20 mouse cellular contexts compared by ENCODE assay signal in genomic region chr3:121945957-121946356, GRCm38 (mm10). TPM values are rescaled to one million over a fixed set of nuclear protein-coding genes. Genes with fewer than 3 reads are reported as not detected.
DNase-seq lines count a peak whose midpoint lies in the region; ATAC-seq lines count a peak whose summit lies in the region.
"Had no signal": no experiment of that assay in that cellular context is flagged by ENCODE, and none has a peak within 500 bp of the region (broad histone marks: within the 10 kb centered on the region; RNA-seq: fewer than 3 reads in every experiment).

No protein-coding gene starts in this region.

- H3K4me1 ChIP-seq in limb, embryonic 13.5 days: no peaks in the 10 kb centered on the region
- peaks cover 3% of the 10 kb centered on the region; the same call in 1 of the 2 replicates for H3K4me1 ChIP-seq in limb, embryonic 10.5 days
- H3K4me1 ChIP-seq: limb, embryonic 12.5 days; neural tube, embryonic 12.5 days; stomach, embryonic 15.5 days had no signal

- peak; percentile 64 for ATAC-seq in limb, embryonic 13.5 days (ENCODE audit: low FRiP score, low read depth)
- 0 out of 2 replicates have a peak, but pooled peaks have one; percentile 33 for ATAC-seq in granulocyte monocyte progenitor cell, adult 5-6 weeks (replicated peaks; ENCODE audit: poor library complexity, severe bottlenecking)
- ATAC-seq in cerebellum, adult (ENCODE audit: insufficient number of reproducible peaks, low FRiP score, low TSS enrichment): no peak

- no peak overlapping the region for H3K9ac ChIP-seq in limb, embryonic 13.5 days
- H3K9ac ChIP-seq: heart, embryonic 15.5 days; hindbrain, embryonic 14.5 days; limb, embryonic 12.5 days; neural tube, embryonic 12.5 days; stomach, embryonic 15.5 days had no signal

- H3K36me3 ChIP-seq in limb, embryonic 13.5 days: no peaks in the 10 kb centered on the region
- no peaks in the 10 kb centered on the region for H3K36me3 ChIP-seq in limb, embryonic 10.5 days
- H3K36me3 ChIP-seq: heart, embryonic 15.5 days; limb, embryonic 12.5 days; neural tube, embryonic 12.5 days; stomach, embryonic 15.5 days had no signal

- H3K27me3 ChIP-seq in limb, embryonic 13.5 days: no peaks in the 10 kb centered on the region
- no peaks in the 10 kb centered on the region for H3K27me3 ChIP-seq in limb, embryonic 10.5 days (ENCODE audit: low read depth, poor library complexity, severe bottlenecking)
- H3K27me3 ChIP-seq: heart, embryonic 15.5 days; limb, embryonic 12.5 days; neural tube, embryonic 12.5 days; stomach, embryonic 15.5 days had no signal

- no peak for DNase-seq in limb, embryonic 10.5 days (ENCODE audit: low spot score)
- DNase-seq in ovary, postnatal 36 days (ENCODE audit: low spot score): peak; percentile 12
- no peak for DNase-seq in ovary, postnatal 14 days (ENCODE audit: low spot score)
- DNase-seq in cerebellum, adult 11 months: no peak
- DNase-seq: cerebellum, adult 9-10 months; gastrocnemius, postnatal 36 days; heart, postnatal 36 days; kidney, adult 2 months; kidney, postnatal 10 days; lung, adult 2 months; midbrain, embryonic 14.5 days; thymus, postnatal 25 days had no signal

- no peak overlapping the region for H3K27ac ChIP-seq in limb, embryonic 13.5 days
- no peak overlapping the region for H3K27ac ChIP-seq in limb, embryonic 10.5 days
- H3K27ac ChIP-seq: heart, embryonic 15.5 days; hindbrain, embryonic 14.5 days; limb, embryonic 12.5 days; neural tube, embryonic 12.5 days; stomach, embryonic 15.5 days had no signal

- 64% methylated on average over 2 of the region's 2 CpGs for WGBS in limb, embryonic 13.5 days
- WGBS in limb, embryonic 10.5 days: 65% methylated on average over 2 of the region's 2 CpGs

- H3K4me3 ChIP-seq in limb, embryonic 13.5 days: no peak overlapping the region
- H3K4me3 ChIP-seq in limb, embryonic 10.5 days: no peak overlapping the region
- H3K4me3 ChIP-seq: heart, embryonic 15.5 days; limb, embryonic 12.5 days; neural tube, embryonic 12.5 days; stomach, embryonic 15.5 days had no signal

- H3K9me3 ChIP-seq in limb, embryonic 13.5 days: no peaks in the 10 kb centered on the region
- no peaks in the 10 kb centered on the region for H3K9me3 ChIP-seq in limb, embryonic 10.5 days (replicated peaks)
- H3K9me3 ChIP-seq: heart, embryonic 15.5 days; limb, embryonic 12.5 days; neural tube, embryonic 12.5 days; stomach, embryonic 15.5 days had no signal

- no peak overlapping the region for H3K4me2 ChIP-seq in limb, embryonic 13.5 days (replicated peaks)
- H3K4me2 ChIP-seq: heart, embryonic 15.5 days; hindbrain, embryonic 14.5 days; limb, embryonic 12.5 days; neural tube, embryonic 12.5 days; stomach, embryonic 15.5 days had no signal

RNA-seq across cellular contexts. Expression of gene Arhgap29, which starts 6.4 kb away (rescaled TPM):
- polyA plus RNA-seq in limb, embryonic 13.5 days (2015; fragmentation: Nextera tagmentation; extraction: Ambion mirVana): 43.6 and 54.3 TPM in 2 replicates
- polyA plus RNA-seq in limb, embryonic 10.5 days (2016; fragmentation: Nextera tagmentation; extraction: Ambion mirVana): 32.0 and 39.7 TPM in 2 replicates
- 0.13 TPM in 1 of 2 replicates, not detected in the other for total RNA-seq in granulocyte monocyte progenitor cell, adult 5-6 weeks (2014; fragmentation: Nextera tagmentation)
- total RNA-seq in granulocyte monocyte progenitor cell, adult 5-6 weeks (2017): 0.52 and 2.9 TPM in 2 replicates
